Mouse (Mus musculus) lung, embryonic 16.5 days (tissue): Measurements from ENCODE around the gene Inpp5e. TPM values are rescaled to one million over a fixed set of nuclear protein-coding genes. Genes with fewer than 3 reads are reported as not detected.
A peak's percentile ranks its signal among the peaks of the same experiment; 100 is the strongest.

Experiments used
- ATAC-seq: fragments of 200-750 bp; cut with Nextera tagmentation; 2 replicates; pipeline ENCODE4 v1.8.0; 2017; ENCODE audit warnings: low read depth, mild to moderate bottlenecking, moderate library complexity
- H3K27ac ChIP-seq: fragments of 300-500 bp; sonication (generic); 2 replicates; pipeline ENCODE4 v1.5.1; 2014; ENCODE audit warnings: mild to moderate bottlenecking, control low read depth, low read length
- H3K27me3 ChIP-seq: fragments of 300-500 bp; sonication (generic); 2 replicates; pipeline ENCODE4 v1.6.1; 2014; ENCODE audit warnings: low read depth, low read length, mixed read lengths; ENCODE audit not compliant: control insufficient read depth, insufficient read depth
- H3K36me3 ChIP-seq: fragments of 300-500 bp; sonication (generic); 2 replicates; pipeline ENCODE4 v1.6.1; 2014; ENCODE audit warnings: low read length; ENCODE audit not compliant: control insufficient read depth, insufficient read depth
- H3K4me1 ChIP-seq: fragments of 300-500 bp; sonication (generic); replicated peaks from 2 replicates; pipeline ENCODE4 v1.6.1; 2014; ENCODE audit warnings: low read length, mixed read lengths; ENCODE audit not compliant: control insufficient read depth, insufficient read depth
- H3K4me2 ChIP-seq: fragments of 300-500 bp; sonication (generic); 2 replicates; pipeline ENCODE4 v1.6.1; 2014; ENCODE audit warnings: low read depth, low read length, control low read depth
- H3K4me3 ChIP-seq: fragments of 300-500 bp; sonication (generic); 2 replicates; pipeline ENCODE4 v1.5.1; 2014; ENCODE audit warnings: mild to moderate bottlenecking, low read length, control low read depth
- H3K9ac ChIP-seq: fragments of 300-500 bp; sonication (generic); 2 replicates; pipeline ENCODE4 v1.6.1; 2014; ENCODE audit warnings: low read length, control low read depth
- H3K9me3 ChIP-seq: fragments of 300-500 bp; sonication (generic); 2 replicates; pipeline ENCODE4 v1.6.1; 2016; ENCODE audit warnings: low read length; ENCODE audit not compliant: control insufficient read depth
- WGBS: fragments of 180-500 bp; shearing (Covaris S2); extraction: QIAGEN DNeasy Blood & Tissue Kit; methylation state at CpG from one replicate; pipeline ENCODE4 v1.1.7; 2014; 5-methylcytosine and 5-hydroxymethylcytosine counted together
- polyA plus RNA-seq: library from polyadenylated mRNA; unstranded; fragments of >200 nt; fragmentation: Nextera tagmentation; extraction: Ambion mirVana; gene quantifications from 2 replicates; pipeline ENCODE4 v1.2.1, GENCODE M21; 2015

The Inpp5e gene
- polyA plus RNA-seq, 1 experiment from 2014 or later = 18.7 TPM

DNA sequence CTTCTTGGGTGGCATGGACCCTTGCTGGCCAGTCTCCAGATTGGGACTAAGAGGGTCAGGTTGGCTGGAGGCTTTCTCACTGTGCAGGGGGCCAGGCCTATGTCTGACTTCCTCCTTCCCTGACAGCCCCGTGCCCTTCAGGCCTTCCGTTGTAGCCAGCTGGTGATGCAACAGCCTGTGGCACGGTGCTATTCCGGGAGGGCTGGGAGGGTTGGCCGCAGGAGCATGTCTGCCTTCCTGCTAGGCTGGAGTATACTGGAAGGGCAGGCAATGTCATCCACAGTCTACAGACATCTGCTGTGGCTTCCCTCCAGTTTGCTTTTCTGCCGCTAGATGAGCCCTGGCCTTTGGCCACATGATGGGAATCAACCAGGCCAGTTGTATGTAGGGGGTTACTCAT lies 49.0 kb downstream of the Inpp5e start:
- ATAC-seq = peak; percentile 39; the same call in 1 of the 2 replicates
- no peaks in the 10 kb centered on the region for H3K27me3 ChIP-seq
- H3K4me1 ChIP-seq = peaks cover 5% of the 10 kb centered on the region
- no peak overlapping the region for H3K4me3 ChIP-seq
- no peak overlapping the region for H3K27ac ChIP-seq
- no peak overlapping the region for H3K9ac ChIP-seq
- H3K9me3 ChIP-seq = no peaks in the 10 kb centered on the region
- no peaks in the 10 kb centered on the region; the same call in 1 of the 2 replicates for H3K36me3 ChIP-seq
- H3K4me2 ChIP-seq = no peak overlapping the region
- WGBS = 61% methylated on average over 6 of the region's 6 CpGs

DNA sequence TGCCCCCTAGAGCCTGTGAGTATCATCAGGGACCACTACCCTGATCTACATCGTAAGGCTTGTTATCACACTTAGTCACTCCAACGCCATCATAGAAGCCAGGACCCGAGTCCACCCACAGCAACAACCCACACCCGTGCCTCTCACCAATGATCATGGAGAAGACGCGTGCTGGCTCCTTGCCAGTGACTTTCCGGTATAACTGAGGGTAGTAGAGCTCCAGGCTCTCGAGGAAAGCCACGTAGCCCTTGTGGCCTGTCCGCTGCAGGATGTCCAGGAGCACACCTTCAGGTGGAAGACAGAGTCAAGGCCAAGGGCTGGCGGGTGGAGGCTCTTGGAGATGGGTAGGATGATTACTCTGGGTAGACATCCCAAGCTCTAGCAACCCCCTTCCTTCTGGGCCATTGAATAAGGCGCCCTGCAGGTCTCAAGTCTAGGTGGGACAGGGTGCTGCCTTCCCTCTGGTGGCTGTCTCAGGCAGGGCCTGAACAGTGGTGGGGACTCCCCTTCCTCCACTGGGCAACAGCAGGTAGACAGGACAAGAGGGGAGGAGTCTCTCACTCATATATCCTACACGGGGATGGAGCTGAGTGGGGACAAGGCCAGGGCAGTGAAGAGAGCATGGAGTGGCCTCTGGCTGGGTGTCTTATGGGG lies 50.2 kb downstream of the Inpp5e start:
- Histone ChIP-seq H3K36me3 (no peaks in the 10 kb centered on the region), H3K9ac (no peak overlapping the region), H3K27ac (no peak overlapping the region), H3K4me2 (no peak overlapping the region), H3K9me3 (no peaks in the 10 kb centered on the region), H3K27me3 (no peaks in the 10 kb centered on the region), H3K4me1 (no peaks in the 10 kb centered on the region; the same call in 1 of the 2 replicates), H3K4me3 (no peak overlapping the region)
- 75% methylated on average over 13 of the region's 13 CpGs for WGBS
- ATAC-seq = no peak

DNA sequence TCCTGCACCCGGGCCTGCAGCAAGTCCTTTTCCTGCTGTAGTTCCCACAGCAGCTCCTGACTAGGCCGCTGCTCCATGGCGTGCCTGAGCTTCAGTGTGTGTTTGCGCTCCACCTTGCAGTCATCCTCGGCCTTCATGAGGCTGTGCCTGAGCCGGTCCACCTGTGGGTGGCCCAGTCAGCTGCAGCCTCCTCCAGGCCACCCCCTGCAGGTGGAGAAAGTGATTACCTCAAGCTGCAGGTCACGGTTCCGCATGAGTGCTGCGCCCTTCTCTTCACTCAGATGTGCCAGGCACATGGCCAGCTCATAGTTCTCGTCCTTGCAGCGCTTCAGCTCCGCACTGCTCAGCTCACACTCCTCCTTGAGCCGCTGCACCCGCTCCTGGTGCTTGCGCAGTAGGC lies 51.5 kb downstream of the Inpp5e start:
- Histone ChIP-seq H3K4me3 (no peak overlapping the region), H3K4me2 (no peak overlapping the region), H3K9ac (no peak overlapping the region), H3K27me3 (no peaks in the 10 kb centered on the region), H3K27ac (no peak overlapping the region), H3K36me3 (no peaks in the 10 kb centered on the region), H3K4me1 (peaks cover 5% of the 10 kb centered on the region), H3K9me3 (no peaks in the 10 kb centered on the region)
- WGBS = 42% methylated on average over 15 of the region's 15 CpGs
- ATAC-seq = no peak

DNA sequence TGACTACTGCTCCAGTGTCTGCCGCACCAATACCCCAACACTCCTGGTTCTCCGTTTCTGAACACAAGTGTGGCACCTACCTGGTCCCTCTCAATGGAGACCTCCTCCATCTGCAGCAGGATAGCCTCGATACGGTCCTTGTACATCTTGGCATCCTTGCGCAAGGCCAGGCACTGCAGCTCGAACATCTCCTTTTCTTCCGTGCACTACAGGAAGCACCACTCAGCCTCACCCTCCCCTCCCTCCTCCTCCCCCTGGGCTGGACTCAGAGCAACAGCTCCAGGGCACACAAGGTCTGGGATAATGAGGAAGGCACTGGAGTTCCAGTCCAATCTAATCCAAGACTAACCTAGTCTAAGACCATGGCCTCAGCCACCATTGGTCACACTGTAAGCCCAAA lies 52.3 kb downstream of the Inpp5e start:
- Histone ChIP-seq H3K4me2 (peak overlapping the region; percentile 19; the same call in 1 of the 2 replicates), H3K4me1 (peaks cover 6% of the 10 kb centered on the region), H3K27ac (no peak overlapping the region), H3K27me3 (no peaks in the 10 kb centered on the region), H3K9ac (no peak overlapping the region), H3K36me3 (no peaks in the 10 kb centered on the region), H3K4me3 (no peak overlapping the region; the same call in 1 of the 2 replicates), H3K9me3 (no peaks in the 10 kb centered on the region)
- 55% methylated on average over 7 of the region's 7 CpGs for WGBS
- ATAC-seq = peak; percentile 19

DNA sequence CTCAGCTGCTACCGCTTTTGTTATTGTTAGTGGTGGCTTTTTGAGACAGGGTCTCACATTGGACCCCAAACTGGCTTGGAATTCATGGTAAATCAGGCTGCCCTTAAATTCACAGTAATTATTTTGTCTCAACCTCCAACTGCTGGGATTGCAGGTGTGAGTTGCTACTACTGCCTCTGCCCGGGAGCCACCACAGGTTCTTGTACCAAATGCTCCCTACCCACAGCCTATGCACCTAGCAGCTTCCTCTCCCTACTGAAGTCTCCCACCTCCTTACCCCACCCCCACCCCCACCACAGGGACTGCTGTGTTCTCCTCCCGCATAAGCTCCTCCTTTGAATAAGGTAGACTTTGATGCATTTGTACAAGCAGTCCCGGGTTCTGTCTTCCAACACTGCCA lies 52.8 kb downstream of the Inpp5e start:
- ATAC-seq = no peak
- peak overlapping the region; percentile 19; the same call in 1 of the 2 replicates for H3K4me2 ChIP-seq
- WGBS = 65% methylated on average over 4 of the region's 4 CpGs

DNA sequence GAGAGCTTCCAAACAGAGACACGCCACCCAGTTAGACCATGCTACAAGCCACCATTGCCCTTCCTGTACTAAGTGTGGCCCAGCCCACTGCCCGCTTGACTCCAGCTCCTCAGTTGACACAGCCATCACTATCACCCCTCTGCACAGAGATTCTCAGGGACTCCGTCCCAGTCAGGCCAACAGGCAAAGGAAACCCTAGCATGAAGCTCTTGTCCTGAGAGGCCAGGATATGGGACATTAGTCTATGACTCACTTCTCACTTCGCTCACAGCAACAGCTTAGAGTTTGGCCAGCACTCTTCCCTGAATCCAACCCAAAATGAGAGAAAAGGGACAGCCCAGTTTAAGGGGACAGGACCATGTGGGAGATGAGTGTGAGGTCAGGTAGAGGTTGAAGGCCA lies 54.6 kb downstream of the Inpp5e start:
- Histone ChIP-seq H3K4me2 (no peak overlapping the region), H3K9me3 (no peaks in the 10 kb centered on the region), H3K27ac (no peak overlapping the region), H3K36me3 (0 out of 2 replicates have a peak, but pooled peaks cover under 1% of the 10 kb centered on the region), H3K27me3 (no peaks in the 10 kb centered on the region), H3K9ac (no peak overlapping the region), H3K4me3 (no peak overlapping the region), H3K4me1 (peaks cover 13% of the 10 kb centered on the region)
- WGBS = 86% methylated on average over 4 of the region's 4 CpGs
- ATAC-seq = no peak

More for the DNA sequence above, 52.8 kb downstream of the Inpp5e start:
- no peaks in the 10 kb centered on the region for H3K9me3 ChIP-seq
- no peak overlapping the region; the same call in 1 of the 2 replicates for H3K4me3 ChIP-seq
- H3K9ac ChIP-seq = no peak overlapping the region
- H3K27ac ChIP-seq = no peak overlapping the region
- H3K4me1 ChIP-seq = peaks cover 7% of the 10 kb centered on the region
- no peaks in the 10 kb centered on the region for H3K36me3 ChIP-seq
- H3K27me3 ChIP-seq = no peaks in the 10 kb centered on the region

DNA sequence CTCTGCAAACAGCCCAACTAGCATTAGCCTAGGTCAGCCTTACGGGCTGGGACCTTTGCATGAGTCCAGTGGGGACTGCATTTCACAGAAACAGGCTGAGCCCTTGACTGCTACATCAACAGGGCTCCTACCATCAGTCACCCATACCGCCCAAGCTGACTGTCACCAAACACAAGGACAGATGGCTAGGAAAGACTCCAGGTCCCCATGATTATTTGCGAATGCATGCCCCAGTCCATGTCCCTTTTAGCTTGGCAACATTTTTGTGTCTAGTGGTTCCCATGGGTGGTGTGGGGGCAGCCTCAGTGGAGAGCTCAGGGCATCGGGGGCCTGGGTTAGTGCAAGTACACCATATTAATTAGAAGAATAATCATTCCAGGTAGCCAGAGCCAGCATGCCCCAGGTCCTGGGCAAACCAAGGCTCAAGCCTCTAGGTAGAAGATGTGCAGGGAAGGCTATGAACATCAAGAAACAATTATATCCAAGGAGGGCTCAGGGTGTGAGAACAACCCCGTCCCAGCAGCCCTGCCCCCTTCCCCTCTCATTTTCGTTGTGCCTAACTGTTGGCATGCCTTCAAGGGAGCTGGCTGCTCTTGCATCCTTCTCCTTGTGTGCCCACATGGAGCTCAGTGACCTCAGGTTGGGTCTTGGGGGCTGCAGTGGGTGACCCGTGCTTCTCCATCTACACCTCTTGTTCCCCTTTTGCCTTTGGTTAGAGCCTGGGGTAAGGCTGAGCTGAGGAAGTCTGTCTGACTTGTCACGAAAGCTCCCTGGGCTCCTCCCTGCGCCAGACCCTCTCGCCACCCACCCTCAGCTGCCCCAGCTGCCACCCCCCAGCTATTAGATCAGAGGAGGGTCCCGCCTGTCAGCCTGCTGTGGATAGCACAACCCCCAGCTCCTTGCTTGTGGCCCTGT lies 55.7 kb downstream of the Inpp5e start:
- Histone ChIP-seq H3K4me3 (peak overlapping the region; percentile 90), H3K4me2 (peak overlapping the region; percentile 98; the same call in 1 of the 2 replicates), H3K27ac (no peak overlapping the region), H3K9me3 (no peaks in the 10 kb centered on the region), H3K27me3 (no peaks in the 10 kb centered on the region), H3K9ac (peak overlapping the region; percentile 88; the same call in 1 of the 2 replicates), H3K36me3 (peaks cover 5% of the 10 kb centered on the region; the same call in 1 of the 2 replicates), H3K4me1 (peaks cover 22% of the 10 kb centered on the region)
- ATAC-seq = no peak
- WGBS = 83% methylated on average over 11 of the region's 11 CpGs

DNA sequence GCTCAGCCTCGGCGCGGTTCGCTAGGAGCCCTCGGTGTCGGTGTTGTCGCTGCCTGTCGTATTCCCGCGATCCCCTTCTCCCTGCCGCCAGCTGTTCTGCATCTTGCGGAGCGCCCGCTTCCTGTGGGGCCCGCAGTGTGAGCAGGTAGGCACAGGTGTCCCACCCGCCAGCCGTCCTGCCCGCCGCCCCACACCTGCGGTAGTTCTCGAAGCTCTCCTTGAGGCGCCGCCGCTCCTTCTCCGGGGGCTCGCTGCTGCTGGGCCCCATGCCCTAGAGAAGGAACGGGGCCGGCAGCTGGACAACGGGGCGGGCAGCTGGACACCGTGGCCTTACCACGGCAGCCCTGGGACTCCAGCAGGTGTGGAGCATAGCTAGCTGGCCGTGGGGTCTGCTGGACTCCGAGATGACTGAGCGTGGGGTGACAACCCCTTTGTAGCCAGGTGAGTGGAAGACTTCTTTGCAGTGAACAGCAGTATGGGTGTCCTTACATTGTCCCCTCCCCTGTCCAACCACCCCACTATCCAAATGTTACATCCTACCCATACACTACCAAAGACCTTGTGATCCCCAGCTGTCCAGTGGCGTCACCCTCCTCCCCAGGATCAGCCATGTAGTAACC lies 56.6 kb downstream of the Inpp5e start:
- WGBS = 4% methylated on average over 36 of the region's 36 CpGs
- peak; percentile 20 for ATAC-seq
- peak overlapping the region; percentile 68 for H3K27ac ChIP-seq

More for the DNA sequence above, 56.6 kb downstream of the Inpp5e start:
- Histone ChIP-seq H3K9me3 (no peaks in the 10 kb centered on the region), H3K9ac (peak overlapping the region; percentile 88), H3K36me3 (peaks cover 5% of the 10 kb centered on the region; the same call in 1 of the 2 replicates), H3K4me1 (peaks cover 26% of the 10 kb centered on the region), H3K4me2 (peak overlapping the region; percentile 98), H3K4me3 (peak overlapping the region; percentile 90), H3K27me3 (no peaks in the 10 kb centered on the region)
